Mouse (Mus musculus) heart, postnatal 0 days (tissue): ENCODE data around the gene Cnn3.

ENCODE experiments used
- CTCF ChIP-seq: IDR thresholded peaks from 2 replicates; pipeline ENCODE4 v1.5.1; 2016; ENCODE audit warnings: antibody characterized with exemption, control low read depth, low read depth
- EP300 ChIP-seq: IDR thresholded peaks from 2 replicates; pipeline ENCODE4 v1.6.1; 2016; ENCODE audit warnings: antibody characterized with exemption, low read depth

DNA sequence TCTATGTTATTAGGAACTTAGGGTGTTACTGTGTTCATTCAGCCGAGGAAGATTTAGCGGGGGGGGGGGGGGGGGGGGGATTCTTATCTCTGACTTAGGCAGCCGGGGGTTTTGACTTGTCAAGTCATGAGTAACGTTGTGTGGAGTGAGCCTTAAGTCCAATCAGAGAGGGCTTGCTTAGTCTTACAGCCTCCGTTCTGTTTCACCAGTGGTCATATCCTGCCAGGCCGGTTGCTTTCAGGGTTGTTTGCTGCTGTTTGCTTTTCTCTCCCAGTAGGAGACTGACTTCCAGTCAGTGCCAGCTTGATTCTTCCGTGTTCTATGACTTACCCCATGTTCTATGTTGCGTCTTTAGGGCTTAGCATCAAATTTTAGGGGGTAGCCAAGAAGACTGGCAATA is 20.2 kb downstream of the Cnn3 start:
- TF ChIP-seq CTCF: no peak
- no peak for TF ChIP-seq EP300
